Mouse (Mus musculus): ENCODE measurements around the gene Sap30bp.

Gene Sap30bp

GRCm38 (mm10) chr11:115904956-115905790 is 27.9 kb upstream of the Sap30bp start:
- no peak for DNase-seq (ENCODE audit: low spot score in 2 of 2)

GRCm38 (mm10) chr11:115906116-115906515 is 27.0 kb upstream of the Sap30bp start:
- no peak for DNase-seq (ENCODE audit: low spot score in 2 of 2)

DNA sequence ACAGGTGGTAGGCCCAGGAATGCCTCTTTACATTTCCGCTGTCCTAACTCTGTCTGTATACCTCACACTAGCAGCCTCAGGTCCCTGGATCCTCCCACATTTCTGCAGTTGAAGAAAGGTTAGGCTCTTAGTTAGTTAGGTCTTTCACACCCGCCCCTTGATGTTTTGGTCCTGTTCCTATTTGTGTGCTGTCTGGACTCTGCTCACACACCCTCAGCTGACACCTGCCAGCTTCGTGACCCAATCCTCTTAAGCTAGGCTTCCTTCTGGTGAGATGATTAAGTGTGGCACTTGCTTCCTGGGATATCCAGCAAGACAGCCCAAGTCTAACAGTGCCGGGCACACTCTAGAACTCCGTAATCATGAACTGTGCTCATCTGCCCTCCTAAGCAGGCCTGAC is 26.6 kb upstream of the Sap30bp start:
- no peak for DNase-seq (ENCODE audit: low spot score in 2 of 2)

DNA sequence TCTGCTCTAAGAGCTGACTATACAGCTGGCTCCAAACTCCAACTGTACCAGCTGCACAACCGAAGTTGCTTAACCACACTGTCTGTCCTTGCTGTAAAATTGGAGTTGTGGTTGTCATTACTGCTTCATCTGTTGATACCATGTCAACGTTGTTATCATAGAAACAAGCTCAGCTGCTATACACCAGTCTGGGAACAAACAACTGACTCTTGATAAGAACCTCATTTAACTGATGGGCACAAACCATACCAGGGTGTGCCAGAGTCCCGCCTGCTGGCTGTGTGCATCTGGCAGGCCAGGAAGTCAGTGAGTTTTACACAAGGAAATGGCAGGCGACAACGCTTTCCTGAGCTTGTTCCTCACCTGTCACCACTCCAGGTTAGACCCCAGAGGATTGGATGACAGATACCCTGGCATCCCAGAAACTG is 21.9 kb upstream of the Sap30bp start:
- DNase-seq (ENCODE audit: low spot score in 2 of 2), result peak; percentile 52 to 54

GRCm38 (mm10) chr11:115911632-115912376 is 21.3 kb upstream of the Sap30bp start, which contains the start of gene Smim6:
Gene Smim6 (plus strand): TSS chr11:115912017.
- no peak for DNase-seq (ENCODE audit: low spot score in 2 of 2)

DNA sequence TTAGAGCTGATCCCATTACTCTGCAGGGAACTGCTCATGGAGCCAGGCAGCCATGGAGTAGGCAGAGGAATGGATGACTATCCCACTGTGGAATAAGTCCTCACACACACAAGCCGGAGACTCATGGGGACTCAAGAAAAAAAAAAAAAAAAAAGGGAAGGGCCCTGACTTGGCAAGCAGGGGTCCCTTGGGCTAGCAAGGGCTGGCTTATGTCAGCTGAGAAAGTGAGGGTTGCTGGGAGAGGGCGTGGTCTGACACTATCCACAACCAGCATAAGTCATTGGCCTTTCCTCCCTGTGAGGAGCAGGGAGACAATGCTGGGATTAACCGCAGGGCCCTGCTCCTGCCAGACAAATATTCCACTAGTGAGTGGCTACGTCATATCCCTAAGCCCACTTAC is 16.5 kb upstream of the Sap30bp start:
- no peak for DNase-seq (ENCODE audit: low spot score in 2 of 2)

GRCm38 (mm10) chr11:115918637-115919036 is 14.4 kb upstream of the Sap30bp start:
- DNase-seq (ENCODE audit: low spot score in 2 of 2), result no peak

GRCm38 (mm10) chr11:115919073-115919472 is 14.0 kb upstream of the Sap30bp start:
- DNase-seq (ENCODE audit: low spot score in 2 of 2), result no peak

DNA sequence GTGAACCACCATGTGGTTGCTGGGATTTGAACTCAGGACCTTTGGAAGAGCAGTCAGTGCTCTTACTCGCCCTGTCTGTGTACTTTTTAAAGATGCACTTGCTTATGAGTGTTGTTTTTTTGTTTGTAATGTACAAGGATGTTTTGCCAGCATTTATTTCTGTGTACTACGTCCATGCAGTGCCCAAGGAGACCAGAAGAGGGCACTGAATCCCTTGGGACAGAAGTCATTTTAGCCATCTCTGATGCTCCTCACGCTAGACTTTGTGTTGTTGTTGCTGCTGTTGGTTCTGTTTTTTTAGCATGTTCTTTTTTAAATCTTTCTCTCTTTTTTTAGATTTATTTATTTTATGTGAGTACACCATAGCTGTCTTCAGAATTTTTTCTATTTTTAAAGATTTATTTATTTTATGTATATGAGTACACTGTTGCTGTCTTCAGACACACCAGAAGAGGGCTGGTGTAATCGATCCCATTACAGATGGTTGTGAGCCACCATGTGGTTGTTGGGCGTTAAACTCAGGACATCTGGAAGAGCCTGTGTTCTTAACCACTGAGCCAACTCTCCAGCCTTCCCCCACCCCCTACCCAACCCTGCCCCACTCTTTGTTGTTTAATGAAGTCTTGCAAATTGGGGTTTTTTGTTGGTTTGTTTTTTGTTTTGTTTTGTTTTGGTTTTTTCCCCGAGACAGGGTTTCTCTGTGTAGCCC is 12.8 kb upstream of the Sap30bp start:
- DNase-seq (ENCODE audit: low spot score in 2 of 2), result peak in 1 of 2 experiments; percentile 63

DNA sequence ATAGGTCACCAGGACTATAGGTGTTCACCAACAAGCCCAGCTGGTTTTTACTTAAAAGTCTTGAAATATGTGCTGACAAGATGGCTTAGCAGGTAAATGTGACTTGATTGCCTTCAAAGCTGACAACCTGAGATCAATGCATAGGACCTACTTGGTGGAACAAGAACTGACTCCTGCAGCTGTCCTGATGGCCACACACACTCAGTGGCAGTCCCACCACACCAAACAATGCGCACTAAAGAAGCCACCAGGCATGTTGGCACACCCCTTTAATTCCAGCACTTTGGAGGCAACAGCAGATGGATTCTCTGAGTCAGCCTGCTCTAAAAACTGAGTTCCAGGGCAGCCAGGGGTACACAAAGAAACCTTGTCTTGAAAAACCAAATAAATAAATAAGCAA is 11.1 kb upstream of the Sap30bp start:
- DNase-seq (ENCODE audit: low spot score in 2 of 2), result no peak

GRCm38 (mm10) chr11:115929031-115929430 is 4.1 kb upstream of the Sap30bp start:
- DNase-seq (ENCODE audit: low spot score in 2 of 2), result no peak

- DNase-seq (ENCODE audit: low spot score in 2 of 2), result no peak
Measured at GRCm38 (mm10) chr11:115929818-115930217, 3.3 kb upstream of the Sap30bp start.

DNA sequence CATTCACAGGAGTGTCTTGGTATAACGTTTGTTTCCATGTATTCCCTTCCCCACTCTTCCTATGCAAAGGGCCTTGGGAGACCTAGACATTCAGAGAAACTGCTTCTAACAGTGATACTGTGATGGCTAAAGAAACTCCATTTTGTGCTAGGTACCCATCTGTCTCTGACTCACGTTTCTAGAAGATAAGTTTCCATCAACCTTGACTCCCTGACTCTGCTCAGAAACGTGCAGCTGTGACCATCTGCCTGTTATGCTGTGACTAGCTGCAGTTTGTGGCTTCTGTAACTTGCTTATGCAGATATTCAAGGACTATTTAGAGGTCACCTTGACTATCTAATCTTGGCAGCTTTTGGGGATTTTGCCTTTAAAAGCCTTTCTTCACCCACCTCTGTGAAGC is 1.8 kb upstream of the Sap30bp start:
- no peak for DNase-seq (ENCODE audit: low spot score in 2 of 2)

DNA sequence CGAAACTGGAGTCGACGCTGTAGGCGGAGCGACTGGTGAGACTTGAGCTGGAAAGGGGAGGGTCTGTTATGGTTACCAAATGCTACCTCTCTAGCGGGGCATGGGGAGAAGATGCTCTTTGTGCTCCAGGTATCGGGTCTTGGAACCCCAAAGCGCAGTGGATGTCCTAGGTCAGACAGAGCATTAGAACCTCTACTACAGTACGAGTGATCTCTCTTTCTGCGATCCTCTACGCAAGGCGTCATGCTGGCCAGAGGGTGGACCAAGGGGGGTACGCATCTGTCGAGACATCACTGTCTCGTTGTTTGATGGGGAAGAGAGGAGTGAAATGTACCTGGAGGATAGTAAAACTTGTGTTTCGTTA is 647 bp downstream of the Sap30bp start:
- DNase-seq (ENCODE audit: low spot score in 2 of 2), result no peak

GRCm38 (mm10) chr11:115939690-115940329 is 6.7 kb downstream of the Sap30bp start:
- DNase-seq (ENCODE audit: low spot score in 2 of 2), result peak; percentile 32 to 72

GRCm38 (mm10) chr11:115941980-115942379 is 8.9 kb downstream of the Sap30bp start:
- no peak for DNase-seq (ENCODE audit: low spot score in 2 of 2)

GRCm38 (mm10) chr11:115945247-115945646 is 12.2 kb downstream of the Sap30bp start:
- DNase-seq (ENCODE audit: low spot score in 2 of 2), result no peak

DNA sequence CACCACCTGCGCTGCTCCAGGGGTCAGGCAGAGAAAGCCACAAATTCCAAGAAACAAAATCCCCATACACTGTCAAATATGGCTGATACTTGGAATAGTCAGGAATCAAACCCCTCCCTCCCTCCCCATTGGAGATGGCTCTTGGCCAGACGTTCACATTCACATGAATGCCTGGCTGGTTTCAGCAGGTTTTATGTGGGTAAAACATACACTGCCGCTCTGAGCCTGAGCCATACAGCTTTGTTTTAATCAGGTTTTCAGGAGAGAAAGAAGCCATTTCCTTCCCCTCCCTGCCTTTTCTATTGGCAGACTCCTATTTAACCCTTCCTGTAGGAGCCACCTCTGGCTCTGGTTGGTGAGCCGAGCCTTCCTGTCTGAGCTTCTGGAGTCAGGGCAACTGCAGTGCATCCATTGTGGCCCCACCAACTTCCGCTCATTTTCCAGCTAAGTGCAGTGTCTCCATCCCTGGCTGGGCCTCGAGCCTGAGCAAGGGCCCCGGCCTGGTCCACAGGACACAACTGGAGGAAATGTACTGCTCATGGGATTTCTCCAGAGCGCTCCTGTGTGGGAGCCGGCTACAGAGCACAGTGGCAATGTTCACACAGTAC is 13.2 kb downstream of the Sap30bp start:
- no peak for DNase-seq (ENCODE audit: low spot score in 2 of 2)

DNA sequence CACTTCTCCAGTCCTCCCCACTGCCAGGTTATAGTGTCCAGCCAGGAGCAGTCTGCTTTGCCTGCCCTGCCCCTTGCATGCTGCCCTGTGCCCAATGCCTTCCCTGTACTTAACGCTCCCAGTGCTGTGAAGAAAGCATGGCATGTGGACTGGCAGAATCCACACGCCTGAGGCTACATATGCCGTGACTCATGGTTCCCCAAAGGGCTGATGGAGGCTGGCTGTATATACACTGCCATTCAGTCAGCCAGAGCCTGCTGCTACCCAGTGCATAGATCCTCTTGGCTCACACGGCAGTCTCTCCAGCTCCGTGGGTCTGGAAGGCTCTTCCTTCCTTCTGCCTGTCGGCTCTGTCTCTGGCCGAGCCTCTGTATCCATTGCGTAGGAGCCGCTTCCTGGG is 15.2 kb downstream of the Sap30bp start:
- no peak for DNase-seq (ENCODE audit: low spot score in 2 of 2)

DNA sequence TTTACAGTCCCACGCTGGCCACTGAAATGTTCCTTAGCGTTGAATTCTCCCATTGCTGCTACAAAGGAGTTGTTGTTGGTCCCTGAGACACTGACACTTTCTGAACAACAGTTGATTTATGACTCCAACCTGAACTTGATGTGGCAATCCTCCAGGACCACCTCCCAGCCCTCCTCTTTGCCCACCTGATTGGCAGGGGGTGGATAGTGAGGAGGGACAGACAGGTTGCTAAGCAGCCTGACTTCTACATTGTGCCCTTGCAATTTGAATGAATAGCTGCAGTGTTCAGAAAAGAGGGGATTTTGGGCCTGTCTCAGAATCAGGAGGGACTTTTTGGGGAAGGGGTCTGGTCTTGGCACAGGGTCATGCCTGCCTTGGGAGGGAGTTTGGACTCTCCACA is 17.6 kb downstream of the Sap30bp start:
- DNase-seq (ENCODE audit: low spot score in 2 of 2), result no peak

GRCm38 (mm10) chr11:115954712-115955111 is 21.6 kb downstream of the Sap30bp start:
- DNase-seq (ENCODE audit: low spot score in 2 of 2), result no peak
